Mouse (Mus musculus) forebrain, embryonic 11.5 days (tissue): ENCODE measurements around the gene Pon2. TPM values are rescaled to one million over a fixed set of nuclear protein-coding genes. Genes with fewer than 3 reads are reported as not detected.
A peak's percentile ranks its signal among the peaks of the same experiment; 100 is the strongest.
"Not testable (repeated sequence)": the region's sequence is repeated elsewhere in the genome, so short reads cannot be mapped to it uniquely, and the experiment has no call there.

ENCODE experiments used
- ATAC-seq: fragments of 200-750 bp; cut with Nextera tagmentation; replicated peaks from 2 replicates; pipeline ENCODE4 v1.8.0; 2017; ENCODE audit warnings: moderate TSS enrichment; ENCODE audit not compliant: low FRiP score
- DNase-seq: peaks from one replicate; pipeline ENCODE4 v3.0.0-alpha.2; 2017; ENCODE audit warnings: low spot score
- H3K27ac ChIP-seq: fragments of 300-500 bp; sonication (generic); 2 replicates; pipeline ENCODE4 v1.5.1; 2014; ENCODE audit warnings: low read depth, low read length
- H3K27me3 ChIP-seq: fragments of 300-500 bp; sonication (generic); 2 replicates; pipeline ENCODE4 v1.6.1; 2014; ENCODE audit warnings: mild to moderate bottlenecking, low read length, mixed read lengths; ENCODE audit not compliant: control insufficient read depth, insufficient read depth
- H3K36me3 ChIP-seq: fragments of 300-500 bp; sonication (generic); 2 replicates; pipeline ENCODE4 v1.6.1; 2014; ENCODE audit warnings: mild to moderate bottlenecking, low read length, moderate library complexity, mixed read lengths; ENCODE audit not compliant: control insufficient read depth, insufficient read depth
- H3K4me1 ChIP-seq: fragments of 300-500 bp; sonication (generic); replicated peaks from 2 replicates; pipeline ENCODE4 v1.6.1; 2014; ENCODE audit warnings: low read length, mixed read lengths; ENCODE audit not compliant: control insufficient read depth, insufficient read depth
- H3K4me2 ChIP-seq: fragments of 300-500 bp; sonication (generic); 2 replicates; pipeline ENCODE4 v1.6.1; 2014; ENCODE audit warnings: low read depth, mild to moderate bottlenecking, low read length, moderate library complexity, mixed read lengths; ENCODE audit not compliant: severe bottlenecking
- H3K4me3 ChIP-seq: fragments of 300-500 bp; sonication (generic); 2 replicates; pipeline ENCODE4 v1.5.1; 2014; ENCODE audit warnings: low read depth, low read length
- H3K9ac ChIP-seq: fragments of 300-500 bp; sonication (generic); 2 replicates; pipeline ENCODE4 v1.6.1; 2014; ENCODE audit warnings: low read length
- H3K9me3 ChIP-seq: fragments of 300-500 bp; sonication (generic); 2 replicates; pipeline ENCODE4 v1.6.1; 2016; ENCODE audit warnings: low read length, mixed read lengths; ENCODE audit not compliant: control insufficient read depth
- WGBS: fragments of 180-500 bp; shearing (Covaris S2); extraction: QIAGEN DNeasy Blood & Tissue Kit; methylation state at CpG from one replicate; pipeline ENCODE4 v1.1.7; 2014; 5-methylcytosine and 5-hydroxymethylcytosine counted together
- polyA plus RNA-seq: library from polyadenylated mRNA; unstranded; fragments of >200 nt; fragmentation: Nextera tagmentation; extraction: Ambion mirVana; gene quantifications from 2 replicates; pipeline ENCODE4 v1.2.1, GENCODE M21; 2014

Gene Pon2
- polyA plus RNA-seq, result 43.9 and 45.0 TPM in 2 replicates

DNA sequence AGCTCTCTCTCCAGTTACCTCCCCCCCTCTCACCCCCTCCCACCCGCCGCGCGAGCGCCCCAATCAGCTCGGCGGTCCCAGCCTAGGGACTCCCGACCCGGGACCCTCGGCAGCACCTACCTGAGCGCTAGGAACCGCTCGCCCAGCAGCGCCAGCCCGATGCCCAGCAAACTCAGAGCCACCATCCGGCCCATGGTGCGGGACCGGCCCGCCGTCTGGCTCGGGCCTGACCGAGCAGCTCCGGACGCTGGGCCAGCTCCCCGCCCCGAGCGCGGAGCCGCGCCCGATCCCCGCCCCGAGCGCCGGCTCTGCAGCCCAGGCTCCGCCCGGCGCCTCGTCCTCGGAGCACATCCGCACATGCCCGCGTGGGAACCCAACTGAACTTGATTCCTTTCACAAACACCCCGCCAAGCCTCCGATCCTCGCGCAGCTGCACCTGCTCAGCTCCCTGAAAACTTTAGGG lies at the start of gene Pon2:
Pon2 (minus strand) TSS at position 364 of the 463 bp plus-strand sequence.
- 1% methylated on average over 46 of the region's 47 CpGs for WGBS
- Histone ChIP-seq H3K4me3 (peak within 1 kb of the TSS; percentile 59), H3K27ac (peak within 1 kb of the TSS; percentile 87), H3K9ac (peak within 1 kb of the TSS; percentile 80), H3K4me2 (peak within 1 kb of the TSS; percentile 73), H3K9me3 (no peaks in the 10 kb centered on the region), H3K27me3 (no peaks in the 10 kb centered on the region), H3K4me1 (0 out of 2 replicates have a peak, but pooled peaks cover 5% of the 10 kb centered on the region), H3K36me3 (no peaks in the 10 kb centered on the region)
- peak; percentile 93 for ATAC-seq
- DNase-seq, result peak; percentile 91

DNA sequence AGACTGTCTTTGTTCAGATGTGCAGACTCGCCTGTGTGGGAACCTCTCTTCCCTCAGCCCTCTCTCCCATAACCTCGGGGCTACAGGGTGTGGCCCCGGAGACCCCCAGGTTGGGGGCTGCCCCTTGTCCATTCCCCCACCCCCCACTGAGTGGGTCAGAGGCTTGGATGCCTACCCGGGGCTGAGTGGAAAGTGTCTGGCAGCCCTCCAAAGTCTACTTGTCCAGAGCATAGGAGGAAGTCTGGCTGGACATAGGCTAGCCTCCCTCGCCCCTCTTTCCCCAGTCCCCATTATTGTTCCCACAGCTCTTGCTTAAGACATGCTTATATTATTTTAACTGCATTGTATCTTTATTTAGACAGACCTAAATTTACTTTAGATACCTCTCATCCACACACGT lies 46.0 kb upstream of the Pon2 start:
- H3K27ac ChIP-seq, result no peak overlapping the region
- no peak overlapping the region for H3K4me2 ChIP-seq
- 89% methylated on average over 6 of the region's 6 CpGs for WGBS

DNA sequence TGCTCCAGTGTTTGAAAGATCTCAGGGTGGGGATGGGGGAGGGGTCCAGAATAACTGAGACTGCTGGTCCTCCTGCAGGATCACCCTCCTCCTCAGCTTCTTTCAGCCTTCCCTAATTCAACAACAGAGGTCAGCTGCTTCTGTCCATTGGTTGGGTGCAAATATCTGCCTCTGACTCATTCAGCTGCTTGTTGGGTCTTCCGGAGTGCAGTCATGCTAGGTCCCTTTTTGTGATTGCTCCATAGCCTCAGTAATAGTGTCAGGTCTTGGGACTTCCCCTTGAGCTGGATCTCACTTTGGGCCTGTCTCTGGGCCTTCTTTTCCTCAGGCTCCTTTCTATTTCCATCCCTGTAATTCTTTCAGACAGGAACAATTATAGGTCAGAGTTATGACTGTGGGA lies 41.0 kb upstream of the Pon2 start:
- H3K36me3 ChIP-seq, H3K27ac ChIP-seq, H3K27me3 ChIP-seq, H3K4me2 ChIP-seq, H3K9me3 ChIP-seq, H3K4me3 ChIP-seq, ATAC-seq, DNase-seq, H3K9ac ChIP-seq, H3K4me1 ChIP-seq: not testable (repeated sequence)
- WGBS, result 92% methylated on average over 1 of the region's 1 CpGs

More for the DNA sequence above, 46.0 kb upstream of the Pon2 start:
- Histone ChIP-seq H3K27me3 (no peaks in the 10 kb centered on the region), H3K9me3 (no peaks in the 10 kb centered on the region), H3K4me3 (no peak overlapping the region), H3K4me1 (no peaks in the 10 kb centered on the region), H3K36me3 (no peaks in the 10 kb centered on the region), H3K9ac (no peak overlapping the region)
- DNase-seq, result no peak
- no peak for ATAC-seq

DNA sequence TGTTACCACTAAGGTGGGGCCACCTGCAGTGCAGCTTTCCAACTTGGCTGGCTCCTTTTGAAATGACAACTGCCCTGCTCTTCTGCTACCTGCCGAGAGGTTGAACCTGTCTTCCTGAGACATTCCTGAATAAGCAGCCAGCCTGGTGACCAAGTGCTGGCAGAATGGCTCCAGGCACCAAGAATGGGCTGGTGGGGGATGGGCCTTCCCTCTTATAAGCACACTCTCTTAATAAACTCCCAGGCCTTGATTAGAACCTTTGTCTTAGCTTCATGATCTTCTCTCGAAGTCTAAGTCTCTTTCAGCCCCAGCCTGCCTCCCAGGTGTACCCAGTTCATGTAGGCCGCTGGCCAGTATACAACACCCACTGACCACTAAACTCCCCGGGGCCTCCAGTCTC lies 40.5 kb upstream of the Pon2 start:
- not testable (repeated sequence) for ATAC-seq, H3K9me3 ChIP-seq, H3K4me2 ChIP-seq, DNase-seq, H3K9ac ChIP-seq, H3K36me3 ChIP-seq, H3K27ac ChIP-seq, H3K27me3 ChIP-seq, H3K4me3 ChIP-seq, H3K4me1 ChIP-seq
- 90% methylated on average over 4 of the region's 4 CpGs for WGBS

DNA sequence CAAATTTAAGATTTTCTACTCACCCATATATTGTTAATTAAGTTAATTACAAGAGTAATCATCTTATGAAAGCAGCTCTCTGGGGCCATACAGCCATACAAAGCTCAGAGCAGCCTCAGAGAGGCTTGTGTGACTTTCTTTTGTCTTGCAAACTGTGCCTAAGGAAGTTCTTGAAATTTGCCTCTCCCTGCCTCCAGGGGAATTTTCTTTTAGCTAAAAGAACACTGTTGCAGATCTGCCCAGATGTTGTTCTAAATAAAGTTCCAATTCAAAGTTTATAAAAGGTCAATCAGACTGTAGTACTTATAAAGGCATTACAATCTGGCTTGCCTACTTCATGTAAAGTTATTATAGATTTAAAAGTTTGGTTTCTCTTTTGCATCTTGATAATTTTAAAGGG lies 37.8 kb upstream of the Pon2 start:
- not testable (repeated sequence) for H3K9me3 ChIP-seq, H3K4me3 ChIP-seq, H3K27me3 ChIP-seq, H3K4me1 ChIP-seq, ATAC-seq, H3K9ac ChIP-seq, H3K4me2 ChIP-seq, H3K36me3 ChIP-seq, H3K27ac ChIP-seq, DNase-seq

DNA sequence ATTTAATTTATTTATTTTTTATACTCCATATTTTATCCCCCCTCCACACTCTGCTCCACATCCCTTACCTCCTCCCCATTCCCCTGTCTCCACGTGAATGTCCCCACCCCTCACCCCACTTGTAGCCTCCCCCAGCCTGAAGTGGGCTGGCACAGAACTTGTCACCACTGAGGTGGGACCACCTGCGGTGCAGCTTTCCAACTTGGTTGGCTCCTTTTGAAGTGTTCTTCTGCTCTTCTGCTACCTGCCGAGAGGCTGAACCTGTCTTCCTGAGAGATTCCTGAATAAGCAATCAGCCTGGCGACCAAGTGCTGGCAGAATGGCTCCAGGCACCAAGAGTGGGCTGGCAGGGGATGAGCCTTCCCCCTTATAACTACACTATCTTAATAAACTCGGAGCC lies 35.8 kb upstream of the Pon2 start:
- H3K4me1 ChIP-seq, result no peaks in the 10 kb centered on the region

DNA sequence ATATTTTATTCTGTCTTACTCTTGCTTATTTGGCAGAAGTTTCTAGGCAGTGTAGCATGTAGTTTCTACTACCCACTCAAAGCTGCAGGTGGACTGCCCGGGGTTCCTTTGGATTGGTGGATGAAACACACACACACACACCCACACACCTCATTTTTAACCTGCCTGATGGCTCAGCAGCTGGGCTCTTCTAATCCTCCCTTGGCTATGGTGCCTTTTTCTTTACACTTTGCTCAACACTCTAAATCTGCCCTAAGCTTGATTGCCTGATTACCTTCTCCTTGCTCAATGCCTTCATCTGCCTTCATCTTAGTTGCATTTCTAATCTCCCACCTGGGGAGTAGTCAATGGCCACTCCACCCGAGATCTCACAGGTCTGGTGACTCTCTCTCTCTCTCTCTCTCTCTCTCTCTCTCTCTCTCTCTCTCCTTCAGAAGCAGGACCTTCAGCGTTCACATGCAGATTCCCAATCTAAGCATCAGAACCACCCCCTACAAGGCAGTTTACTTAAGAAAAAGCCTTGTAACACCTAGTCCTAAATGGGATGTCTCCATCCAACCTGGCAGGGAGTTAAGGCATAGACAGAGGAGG lies 34.4 kb upstream of the Pon2 start:
- Histone ChIP-seq H3K36me3 (no peaks in the 10 kb centered on the region), H3K27me3 (no peaks in the 10 kb centered on the region), H3K27ac (no peak overlapping the region), H3K4me3 (no peak overlapping the region), H3K9ac (no peak overlapping the region), H3K9me3 (no peaks in the 10 kb centered on the region; the same call in 1 of the 2 replicates), H3K4me2 (no peak overlapping the region), H3K4me1 (no peaks in the 10 kb centered on the region)
- no peak for DNase-seq
- ATAC-seq, result no peak
- 69% methylated on average over 3 of the region's 3 CpGs for WGBS

More for the DNA sequence above, 35.8 kb upstream of the Pon2 start:
- no peak for ATAC-seq
- WGBS, result 54% methylated on average over 5 of the region's 5 CpGs
- Histone ChIP-seq H3K4me3 (no peak overlapping the region), H3K27ac (no peak overlapping the region), H3K27me3 (no peaks in the 10 kb centered on the region), H3K4me2 (no peak overlapping the region), H3K36me3 (no peaks in the 10 kb centered on the region), H3K9me3 (no peaks in the 10 kb centered on the region; the same call in 1 of the 2 replicates), H3K9ac (no peak overlapping the region)
- no peak for DNase-seq

DNA sequence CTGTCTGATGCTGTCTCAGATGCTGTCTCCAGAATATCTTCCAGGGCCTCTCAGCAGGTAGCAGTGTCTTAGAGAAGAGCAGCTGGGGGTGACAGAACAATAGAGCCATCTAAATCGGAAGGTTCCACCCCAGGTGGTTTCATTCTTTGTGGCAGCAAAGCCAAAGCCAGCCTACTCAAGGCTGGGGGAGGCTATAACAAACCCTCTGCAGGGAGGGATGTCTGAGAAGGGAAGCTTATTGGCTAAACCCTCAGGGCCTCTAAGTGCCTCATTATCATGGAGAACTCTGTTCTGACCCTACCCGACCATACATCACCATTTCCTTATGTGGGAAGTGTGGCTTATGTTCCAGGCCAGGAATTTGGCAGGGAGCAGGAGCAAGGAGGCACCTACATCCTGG lies 26.9 kb upstream of the Pon2 start:
- no peaks in the 10 kb centered on the region for H3K27me3 ChIP-seq
- ATAC-seq (no peak), DNase-seq (no peak)
- no peaks in the 10 kb centered on the region for H3K36me3 ChIP-seq
- no peak overlapping the region for H3K4me2 ChIP-seq
- no peaks in the 10 kb centered on the region for H3K4me1 ChIP-seq
- H3K9me3 ChIP-seq, result no peaks in the 10 kb centered on the region
- H3K27ac ChIP-seq, result no peak overlapping the region
- WGBS, result 47% methylated on average over 2 of the region's 2 CpGs
- no peak overlapping the region for H3K9ac ChIP-seq
- H3K4me3 ChIP-seq, result no peak overlapping the region

DNA sequence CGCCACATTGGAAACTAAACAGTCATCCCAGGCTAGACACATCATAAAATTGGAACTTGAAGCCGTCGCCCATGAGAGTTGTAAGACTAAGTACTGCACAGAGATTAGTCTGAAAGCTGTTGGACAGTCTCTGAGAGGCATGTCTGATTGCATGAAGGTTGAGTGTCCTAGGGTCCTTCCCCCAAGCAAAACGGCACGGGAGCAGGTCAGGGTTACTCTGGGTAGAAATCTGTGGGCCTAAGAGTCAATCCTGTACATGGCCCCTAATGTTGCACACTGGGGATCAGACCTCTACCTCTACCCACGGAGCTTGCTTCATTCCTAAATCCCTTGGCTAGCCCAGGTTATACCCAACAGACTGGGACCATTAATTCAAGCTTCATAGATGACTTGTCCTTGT lies 25.8 kb upstream of the Pon2 start:
- H3K36me3 ChIP-seq, H3K9ac ChIP-seq, H3K4me3 ChIP-seq, H3K4me1 ChIP-seq, DNase-seq, H3K27ac ChIP-seq, H3K27me3 ChIP-seq, H3K9me3 ChIP-seq, H3K4me2 ChIP-seq, ATAC-seq: not testable (repeated sequence)
- WGBS, result 90% methylated on average over 6 of the region's 6 CpGs
